ENCODE assay signal across 17 mouse cellular contexts in the genomic region with DNA sequence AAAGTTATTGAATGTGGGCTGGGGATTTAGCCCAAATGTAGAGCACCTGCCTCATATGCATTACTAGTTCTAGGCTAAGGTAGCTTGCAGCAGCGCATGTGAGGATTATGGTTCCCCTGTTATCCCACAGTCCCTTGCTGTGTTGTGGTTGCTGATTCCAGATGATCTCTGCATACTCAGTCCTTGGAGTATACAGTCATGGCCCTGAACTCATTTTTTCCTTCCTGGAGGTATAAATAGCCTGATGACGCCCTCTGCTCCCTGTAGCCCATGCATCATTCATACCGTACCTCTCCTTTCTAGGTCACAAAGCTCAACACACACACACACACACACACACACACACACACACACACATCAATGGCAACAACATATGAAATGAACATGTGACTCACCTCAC.
"Had no signal": no experiment of that assay in that cellular context is flagged by ENCODE, and none has a peak within 500 bp of the region (broad histone marks: within the 10 kb centered on the region; RNA-seq: fewer than 3 reads in every experiment).

No protein-coding gene starts in this region.

- H3K27me3 ChIP-seq: liver, embryonic 15.5 days; lung, embryonic 15.5 days; midbrain, embryonic 13.5 days; midbrain, embryonic 15.5 days; neural tube, embryonic 12.5 days; stomach, embryonic 15.5 days had no signal

- H3K4me3 ChIP-seq: liver, embryonic 15.5 days; lung, embryonic 15.5 days; midbrain, embryonic 13.5 days; midbrain, embryonic 15.5 days; neural tube, embryonic 12.5 days; stomach, embryonic 15.5 days had no signal

- H3K4me1 ChIP-seq: liver, embryonic 15.5 days; lung, embryonic 15.5 days; midbrain, embryonic 13.5 days; midbrain, embryonic 15.5 days; neural tube, embryonic 12.5 days; stomach, embryonic 15.5 days had no signal

- ATAC-seq: liver, postnatal 0 days; midbrain, embryonic 13.5 days; midbrain, embryonic 15.5 days had no signal

- H3K9me3 ChIP-seq: liver, embryonic 15.5 days; lung, embryonic 15.5 days; midbrain, embryonic 13.5 days; midbrain, embryonic 15.5 days; neural tube, embryonic 12.5 days; stomach, embryonic 15.5 days had no signal

- DNase-seq: liver, postnatal 0 days; lung, adult 2 months; lung, postnatal 14 days; lung, postnatal 36 days; right cerebral cortex, postnatal 14 days; thymus, adult 2 months; thymus, postnatal 25 days; thymus, postnatal 4 days had no signal

- H3K9ac ChIP-seq: liver, embryonic 15.5 days; liver, postnatal 0 days; lung, embryonic 15.5 days; midbrain, embryonic 13.5 days; midbrain, embryonic 15.5 days; neural tube, embryonic 12.5 days; stomach, embryonic 15.5 days had no signal

- H3K4me2 ChIP-seq: liver, embryonic 15.5 days; lung, embryonic 15.5 days; midbrain, embryonic 11.5 days; midbrain, embryonic 13.5 days; midbrain, embryonic 15.5 days; neural tube, embryonic 12.5 days; stomach, embryonic 15.5 days had no signal

- H3K27ac ChIP-seq: liver, embryonic 15.5 days; lung, embryonic 15.5 days; macrophage; midbrain, embryonic 13.5 days; midbrain, embryonic 15.5 days; neural tube, embryonic 12.5 days; stomach, embryonic 15.5 days; stomach, postnatal 0 days had no signal

- H3K36me3 ChIP-seq: liver, embryonic 15.5 days; lung, embryonic 15.5 days; midbrain, embryonic 13.5 days; midbrain, embryonic 15.5 days; neural tube, embryonic 12.5 days; stomach, embryonic 15.5 days had no signal
